Mouse (Mus musculus): ENCODE data around the gene Tinagl1.

DNA sequence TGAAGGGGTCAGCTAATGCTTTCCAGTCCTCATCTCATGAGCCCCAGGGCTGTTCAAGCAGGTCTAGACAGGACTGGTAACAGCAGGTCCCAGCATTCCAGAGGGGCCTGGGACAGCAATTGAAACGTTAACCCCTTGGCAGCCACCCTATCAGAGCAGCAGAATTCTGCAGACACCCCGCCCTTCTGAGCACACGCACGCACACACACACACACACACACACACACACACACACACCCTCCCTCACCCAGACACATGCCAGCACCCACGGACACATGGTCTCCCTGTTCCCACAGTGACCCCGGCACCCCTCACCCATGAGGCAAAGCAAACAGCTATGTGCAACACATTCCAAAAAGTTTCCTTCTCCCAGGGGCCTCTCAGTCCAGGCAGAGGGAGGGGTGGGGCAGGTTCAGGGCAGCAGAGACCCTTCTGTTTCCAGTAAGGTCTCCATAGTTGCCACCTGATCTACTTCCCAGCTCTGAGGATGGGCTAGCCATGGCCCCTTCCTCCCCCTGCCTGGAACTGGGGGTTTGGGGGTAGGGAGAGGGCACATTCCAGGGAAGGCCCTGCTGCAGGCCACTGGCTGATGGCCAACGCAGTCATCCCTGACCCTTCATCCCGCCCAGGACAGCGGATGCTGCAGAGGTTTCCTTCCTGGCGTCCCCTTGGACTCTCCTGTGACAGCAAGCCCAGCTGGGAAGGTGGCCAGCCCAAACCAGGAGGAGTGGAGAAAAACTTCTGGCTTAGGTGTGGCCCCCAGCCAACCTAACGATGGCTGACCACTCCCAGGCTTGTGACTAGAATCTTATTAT is 2.8 kb downstream of the Tinagl1 start:
- no peak for TF ChIP-seq USF1 (IDR thresholded peaks at IDR 0.05; ENCODE audit: low read depth)
- no peak for TF ChIP-seq E2F4 (IDR thresholded peaks at IDR 0.05; ENCODE audit: insufficient read depth)
- no peak for TF ChIP-seq POLR2A (IDR thresholded peaks at IDR 0.05; ENCODE audit: insufficient read length, low read depth)
- no peak for TF ChIP-seq TCF12 (IDR thresholded peaks at IDR 0.05; ENCODE audit: insufficient read depth, poor library complexity, severe bottlenecking)
- TF ChIP-seq MAX (IDR thresholded peaks at IDR 0.05; ENCODE audit: low read depth): no peak
- no peak for TF ChIP-seq CEBPB (IDR thresholded peaks at IDR 0.05; ENCODE audit: insufficient read depth, poor library complexity, severe bottlenecking)
- TF ChIP-seq MYOG (IDR thresholded peaks at IDR 0.05; ENCODE audit: control insufficient read depth in 1 of 3, insufficient read depth in 1 of 3, insufficient read length in 2 of 3, low read depth in 2 of 3): peak in 1 of 3 experiments; percentile 19
- TF ChIP-seq POLR2AphosphoS2 (IDR thresholded peaks at IDR 0.05; ENCODE audit: insufficient read length, low read depth): no peak
- no peak for TF ChIP-seq SRF (IDR thresholded peaks at IDR 0.05; ENCODE audit: control insufficient read depth, insufficient read length, low read depth)
